Mouse (Mus musculus) common myeloid progenitor, adult 5-6 weeks (primary cell): ENCODE data around the gene Ankrd50. TPM values are rescaled to one million over a fixed set of nuclear protein-coding genes. Genes with fewer than 3 reads are reported as not detected.

Experiments used
- ATAC-seq: replicated peaks from 2 replicates; pipeline ENCODE4 v1.8.0; 2016; ENCODE audit warnings: low read depth, mild to moderate bottlenecking, moderate TSS enrichment, inconsistent platforms; ENCODE audit not compliant: poor library complexity, severe bottlenecking
- total RNA-seq: library from RNA; stranded (forward); fragments of 200-1000, 187-1606 nt; gene quantifications from 2 replicates; pipeline ENCODE4 v1.2.3, GENCODE M21; 2017

The Ankrd50 gene
- total RNA-seq, 1 experiment from 2014 or later: 7.3 TPM

- ATAC-seq: no peak
These were observed 69.2 kb downstream of the Ankrd50 start for GRCm38 (mm10) chr3:38415292-38415930.
